Mouse (Mus musculus): ENCODE measurements around the gene Itih3.

Itih3 gene

GRCm38 (mm10) chr14:30865311-30865710, 58.2 kb downstream of the Itih3 start:
- DNase-seq (ENCODE audit: extremely low spot score, low read depth, low spot score), result no peak

- DNase-seq (ENCODE audit: extremely low spot score, low read depth, low spot score), result no peak
These were observed 61.2 kb downstream of the Itih3 start for GRCm38 (mm10) chr14:30862368-30862767.

GRCm38 (mm10) chr14:30861421-30862125, 62.0 kb downstream of the Itih3 start:
- DNase-seq (ENCODE audit: extremely low spot score, low read depth, low spot score), result no peak
